Mouse (Mus musculus) heart, adult 2 months (tissue): ENCODE results near the gene Lsm2.
"Not testable (repeated sequence)": the region's sequence is repeated elsewhere in the genome, so short reads cannot be mapped to it uniquely, and the experiment has no call there.

ENCODE experiments used
- CTCF ChIP-seq: fragments of 200-600 bp; IDR thresholded peaks from 2 replicates; pipeline ENCODE4 v1.8.1; 2022; ENCODE audit warnings: antibody characterized with exemption, mild to moderate bottlenecking, moderate library complexity
- EP300 ChIP-seq: fragments of 200-500 bp; IDR thresholded peaks from 2 replicates; pipeline ENCODE4 v1.6.1; 2011; ENCODE audit warnings: low read depth, low read length, control low read depth; ENCODE audit not compliant: insufficient read depth
- POLR2A ChIP-seq: fragments of 200-500 bp; IDR thresholded peaks from 2 replicates; pipeline ENCODE4 v1.6.1; 2011; ENCODE audit warnings: mild to moderate bottlenecking, low read depth, low read length, control low read depth; ENCODE audit not compliant: insufficient read depth

- not testable (repeated sequence) for TF ChIP-seq POLR2A, CTCF, EP300
Observed at GRCm38 (mm10) chr17:35005902-35006301, 24.2 kb downstream of the Lsm2 start.
